Mouse (Mus musculus) intestine, embryonic 16.5 days (tissue): ENCODE results near the gene Cracr2a. TPM values are rescaled to one million over a fixed set of nuclear protein-coding genes. Genes with fewer than 3 reads are reported as not detected.
"Not testable (repeated sequence)": the region's sequence is repeated elsewhere in the genome, so short reads cannot be mapped to it uniquely, and the experiment has no call there.

Experiments used
- ATAC-seq: fragments of 200-750 bp; cut with Nextera tagmentation; 2 replicates; pipeline ENCODE4 v1.8.0; 2017; ENCODE audit warnings: moderate TSS enrichment, moderate library complexity
- H3K27ac ChIP-seq: fragments of 300-500 bp; sonication (generic); 2 replicates; pipeline ENCODE4 v1.5.1; 2014; ENCODE audit warnings: mild to moderate bottlenecking, low read length
- H3K27me3 ChIP-seq: fragments of 300-500 bp; sonication (generic); replicated peaks from 2 replicates; pipeline ENCODE4 v1.6.1; 2014; ENCODE audit warnings: low read length, control low read depth, mixed read lengths; ENCODE audit not compliant: control insufficient read depth, insufficient read depth
- H3K36me3 ChIP-seq: fragments of 300-500 bp; sonication (generic); 2 replicates; pipeline ENCODE4 v1.6.1; 2014; ENCODE audit warnings: low read length, control low read depth; ENCODE audit not compliant: control insufficient read depth, insufficient read depth
- H3K4me1 ChIP-seq: fragments of 300-500 bp; sonication (generic); 2 replicates; pipeline ENCODE4 v1.6.1; 2014; ENCODE audit warnings: low read length, control low read depth, mixed read lengths; ENCODE audit not compliant: control insufficient read depth, insufficient read depth
- H3K4me2 ChIP-seq: fragments of 300-500 bp; sonication (generic); 2 replicates; pipeline ENCODE4 v1.6.1; 2014; ENCODE audit warnings: low read depth, low read length, control low read depth
- H3K4me3 ChIP-seq: fragments of 300-500 bp; sonication (generic); 2 replicates; pipeline ENCODE4 v1.5.1; 2014; ENCODE audit warnings: mild to moderate bottlenecking, low read length
- H3K9ac ChIP-seq: fragments of 300-500 bp; sonication (generic); 2 replicates; pipeline ENCODE4 v1.6.1; 2014; ENCODE audit warnings: low read depth, low read length
- H3K9me3 ChIP-seq: fragments of 300-500 bp; sonication (generic); 2 replicates; pipeline ENCODE4 v1.6.1; 2016; ENCODE audit warnings: low read length, control low read depth; ENCODE audit not compliant: control insufficient read depth
- WGBS: fragments of 180-500 bp; shearing (Covaris S2); extraction: QIAGEN DNeasy Blood & Tissue Kit; methylation state at CpG from one replicate; pipeline ENCODE4 v1.1.7; 2014; 5-methylcytosine and 5-hydroxymethylcytosine counted together
- polyA plus RNA-seq: library from polyadenylated mRNA; unstranded; fragments of >200 nt; fragmentation: Nextera tagmentation; extraction: Ambion mirVana; gene quantifications from 2 replicates; pipeline ENCODE4 v1.2.1, GENCODE M21; 2015

Gene Cracr2a
- 2.6 and 3.6 TPM in 2 replicates for polyA plus RNA-seq

- Histone ChIP-seq H3K27me3 (no peaks in the 10 kb centered on the region), H3K36me3 (no peaks in the 10 kb centered on the region), H3K9me3 (no peaks in the 10 kb centered on the region), H3K9ac (peak within 1 kb of the TSS; percentile 77), H3K4me2 (peak within 1 kb of the TSS; percentile 87), H3K27ac (peak within 1 kb of the TSS; percentile 69), H3K4me1 (peaks cover 8% of the 10 kb centered on the region; the same call in 1 of the 2 replicates), H3K4me3 (peak within 1 kb of the TSS; percentile 66)
- under 1% methylated on average over 22 of the region's 22 CpGs for WGBS
- peak; percentile 98 for ATAC-seq
Observed at GRCm38 (mm10) chr6:127561231-127562020, at the start of gene Cracr2a. Gene Cracr2a (plus strand): TSS chr6:127561338.

- H3K4me3 ChIP-seq, H3K36me3 ChIP-seq, H3K27ac ChIP-seq, H3K4me2 ChIP-seq, H3K4me1 ChIP-seq, H3K9ac ChIP-seq, ATAC-seq, H3K9me3 ChIP-seq, H3K27me3 ChIP-seq: not testable (repeated sequence)
- 86% methylated on average over 6 of the region's 12 CpGs for WGBS
Observed at GRCm38 (mm10) chr6:127513776-127514175, 47.4 kb upstream of the Cracr2a start.

GRCm38 (mm10) chr6:127521176-127521575 lies 40.0 kb upstream of the Cracr2a start:
- ATAC-seq = no peak
- 71% methylated on average over 8 of the region's 8 CpGs for WGBS

GRCm38 (mm10) chr6:127522326-127522725 lies 38.8 kb upstream of the Cracr2a start:
- H3K27ac ChIP-seq = no peak overlapping the region
- H3K4me1 ChIP-seq = no peaks in the 10 kb centered on the region
- H3K4me3 ChIP-seq = no peak overlapping the region
- no peaks in the 10 kb centered on the region for H3K27me3 ChIP-seq
- no peak overlapping the region for H3K9ac ChIP-seq
- no peaks in the 10 kb centered on the region for H3K36me3 ChIP-seq
- 32% methylated on average over 9 of the region's 9 CpGs for WGBS
- H3K4me2 ChIP-seq = no peak overlapping the region
- ATAC-seq = no peak
- no peaks in the 10 kb centered on the region for H3K9me3 ChIP-seq

More at GRCm38 (mm10) chr6:127521176-127521575, 40.0 kb upstream of the Cracr2a start:
- Histone ChIP-seq H3K36me3 (no peaks in the 10 kb centered on the region), H3K9me3 (no peaks in the 10 kb centered on the region), H3K4me2 (no peak overlapping the region), H3K4me1 (no peaks in the 10 kb centered on the region), H3K9ac (no peak overlapping the region), H3K27me3 (no peaks in the 10 kb centered on the region), H3K27ac (no peak overlapping the region), H3K4me3 (no peak overlapping the region)

GRCm38 (mm10) chr6:127524442-127524841 lies 36.7 kb upstream of the Cracr2a start:
- Histone ChIP-seq H3K4me1 (no peaks in the 10 kb centered on the region; the same call in 1 of the 2 replicates), H3K36me3 (no peaks in the 10 kb centered on the region), H3K27ac (no peak overlapping the region), H3K4me3 (no peak overlapping the region), H3K4me2 (no peak overlapping the region), H3K27me3 (no peaks in the 10 kb centered on the region), H3K9ac (no peak overlapping the region), H3K9me3 (no peaks in the 10 kb centered on the region)
- no peak for ATAC-seq
- 35% methylated on average over 8 of the region's 8 CpGs for WGBS

- Histone ChIP-seq H3K27ac (no peak overlapping the region), H3K9ac (no peak overlapping the region), H3K9me3 (no peaks in the 10 kb centered on the region), H3K4me1 (peaks cover 7% of the 10 kb centered on the region), H3K4me3 (no peak overlapping the region), H3K36me3 (no peaks in the 10 kb centered on the region), H3K4me2 (no peak overlapping the region), H3K27me3 (no peaks in the 10 kb centered on the region)
- no peak for ATAC-seq
- WGBS = 89% methylated on average over 7 of the region's 7 CpGs
Observed at GRCm38 (mm10) chr6:127528625-127529024, 32.5 kb upstream of the Cracr2a start.

- WGBS = 47% methylated on average over 2 of the region's 2 CpGs
- ATAC-seq = peak; percentile 83
Observed at GRCm38 (mm10) chr6:127529451-127529850, 31.7 kb upstream of the Cracr2a start.

GRCm38 (mm10) chr6:127530206-127530605 lies 30.9 kb upstream of the Cracr2a start:
- Histone ChIP-seq H3K36me3 (no peaks in the 10 kb centered on the region), H3K4me3 (no peak overlapping the region), H3K27ac (no peak overlapping the region), H3K4me2 (no peak overlapping the region), H3K9me3 (no peaks in the 10 kb centered on the region), H3K27me3 (no peaks in the 10 kb centered on the region), H3K4me1 (peaks cover 7% of the 10 kb centered on the region), H3K9ac (no peak overlapping the region)
- no peak for ATAC-seq
- WGBS = 66% methylated on average over 3 of the region's 3 CpGs

More at GRCm38 (mm10) chr6:127529451-127529850, 31.7 kb upstream of the Cracr2a start:
- no peak overlapping the region for H3K9ac ChIP-seq
- H3K4me3 ChIP-seq = no peak overlapping the region
- H3K27me3 ChIP-seq = no peaks in the 10 kb centered on the region
- no peaks in the 10 kb centered on the region for H3K9me3 ChIP-seq
- H3K4me1 ChIP-seq = peaks cover 7% of the 10 kb centered on the region
- H3K36me3 ChIP-seq = no peaks in the 10 kb centered on the region
- H3K27ac ChIP-seq = peak overlapping the region; percentile 33
- H3K4me2 ChIP-seq = no peak overlapping the region

GRCm38 (mm10) chr6:127531412-127532205 lies 29.5 kb upstream of the Cracr2a start:
- Histone ChIP-seq H3K27ac (no peak overlapping the region), H3K4me2 (no peak overlapping the region), H3K36me3 (no peaks in the 10 kb centered on the region), H3K9me3 (no peaks in the 10 kb centered on the region), H3K4me3 (no peak overlapping the region), H3K9ac (no peak overlapping the region), H3K27me3 (no peaks in the 10 kb centered on the region), H3K4me1 (peaks cover 7% of the 10 kb centered on the region)
- WGBS = 42% methylated on average over 3 of the region's 3 CpGs
- no peak for ATAC-seq
